Mouse (Mus musculus) CH12F3 (cell line): ENCODE measurements around the gene Psapl1.

ENCODE experiments used
- in situ Hi-C: fragments of 300-500 bp; cut with MboI; formaldehyde crosslinking; loops from 2 replicates; pipeline ENCODE4 v1.14.3; 2020; ENCODE audit warnings: low sequenced_read_pairs

Gene Psapl1

GRCm38 (mm10) chr5:36203916-36204315 is at the start of gene Psapl1:
Gene Psapl1 (plus strand): TSS chr5:36204021.
- in situ Hi-C loops = no loop called here

GRCm38 (mm10) chr5:36154879-36155485 is 48.8 kb upstream of the Psapl1 start:
- in situ Hi-C loops = no loop called here

GRCm38 (mm10) chr5:36165424-36166302 is 38.2 kb upstream of the Psapl1 start:
- in situ Hi-C loops = no loop called here

GRCm38 (mm10) chr5:36166346-36167013 is 37.3 kb upstream of the Psapl1 start:
- in situ Hi-C loops = no loop called here

GRCm38 (mm10) chr5:36168963-36169650 is 34.7 kb upstream of the Psapl1 start:
- in situ Hi-C loops = no loop called here

GRCm38 (mm10) chr5:36174569-36175115 is 29.2 kb upstream of the Psapl1 start:
- in situ Hi-C loops = no loop called here

- in situ Hi-C loops = no loop called here
Observed at GRCm38 (mm10) chr5:36176409-36176808, 27.4 kb upstream of the Psapl1 start.

- in situ Hi-C loops = no loop called here
Observed at GRCm38 (mm10) chr5:36176873-36177272, 26.9 kb upstream of the Psapl1 start.

- in situ Hi-C loops = no loop called here
Observed at GRCm38 (mm10) chr5:36178215-36178614, 25.6 kb upstream of the Psapl1 start.

- in situ Hi-C loops = no loop called here
Observed at GRCm38 (mm10) chr5:36178785-36179184, 25.0 kb upstream of the Psapl1 start.

GRCm38 (mm10) chr5:36179708-36180107 is 24.1 kb upstream of the Psapl1 start:
- in situ Hi-C loops = no loop called here

- in situ Hi-C loops = no loop called here
Observed at GRCm38 (mm10) chr5:36182326-36182725, 21.5 kb upstream of the Psapl1 start.

GRCm38 (mm10) chr5:36186294-36187053 is 17.3 kb upstream of the Psapl1 start:
- in situ Hi-C loops = no loop called here

- in situ Hi-C loops = no loop called here
Observed at GRCm38 (mm10) chr5:36188310-36188709, 15.5 kb upstream of the Psapl1 start.

- in situ Hi-C loops = no loop called here
Observed at GRCm38 (mm10) chr5:36191285-36191684, 12.5 kb upstream of the Psapl1 start.

GRCm38 (mm10) chr5:36191876-36192275 is 11.9 kb upstream of the Psapl1 start:
- in situ Hi-C loops = no loop called here

- in situ Hi-C loops = no loop called here
Observed at GRCm38 (mm10) chr5:36192677-36193076, 11.1 kb upstream of the Psapl1 start.

GRCm38 (mm10) chr5:36194631-36195030 is 9.2 kb upstream of the Psapl1 start:
- in situ Hi-C loops = no loop called here

- in situ Hi-C loops = no loop called here
Observed at GRCm38 (mm10) chr5:36195436-36195835, 8.4 kb upstream of the Psapl1 start.

- in situ Hi-C loops = no loop called here
Observed at GRCm38 (mm10) chr5:36199519-36199918, 4.3 kb upstream of the Psapl1 start.
